Mouse (Mus musculus) bone marrow, adult 2 months (tissue): ENCODE data around the gene Dnmt1.

ENCODE experiments used
- CTCF ChIP-seq: fragments of 200-500 bp; IDR thresholded peaks from 2 replicates; pipeline ENCODE4 v1.5.1; 2011; ENCODE audit warnings: low read length, control low read depth; ENCODE audit not compliant: control insufficient read depth, insufficient read depth
- POLR2A ChIP-seq: fragments of 200-500 bp; IDR thresholded peaks from 2 replicates; pipeline ENCODE4 v1.6.1; 2011; ENCODE audit warnings: low read depth, mild to moderate bottlenecking, control low read depth, low read length, borderline replicate concordance; ENCODE audit not compliant: control insufficient read depth

- TF ChIP-seq CTCF (no peak), POLR2A (no peak)
These were observed 64.3 kb downstream of the Dnmt1 start for GRCm38 (mm10) chr9:20895382-20895781.
